Mouse (Mus musculus) heart, embryonic 12.5 days (tissue): ENCODE data around the gene Jhy. TPM values are rescaled to one million over a fixed set of nuclear protein-coding genes. Genes with fewer than 3 reads are reported as not detected.
A peak's percentile ranks its signal among the peaks of the same experiment; 100 is the strongest.

Experiments
- ATAC-seq: fragments of 200-750 bp; cut with Nextera tagmentation; 2 replicates; pipeline ENCODE4 v1.8.0; 2017; ENCODE audit warnings: moderate TSS enrichment, moderate library complexity; ENCODE audit not compliant: insufficient number of reproducible peaks, low FRiP score
- H3K27ac ChIP-seq: fragments of 300-500 bp; sonication (generic); 2 replicates; pipeline ENCODE4 v1.5.1; 2016; ENCODE audit warnings: mild to moderate bottlenecking, moderate library complexity; ENCODE audit not compliant: poor library complexity, severe bottlenecking
- H3K27me3 ChIP-seq: fragments of 300-500 bp; sonication (generic); replicated peaks from 2 replicates; pipeline ENCODE4 v1.6.1; 2016; ENCODE audit warnings: mild to moderate bottlenecking, moderate library complexity
- H3K36me3 ChIP-seq: fragments of 300-500 bp; sonication (generic); 2 replicates; pipeline ENCODE4 v1.6.1; 2016; ENCODE audit warnings: mild to moderate bottlenecking, moderate library complexity
- H3K4me1 ChIP-seq: fragments of 300-500 bp; sonication (generic); replicated peaks from 2 replicates; pipeline ENCODE4 v1.6.1; 2016; ENCODE audit warnings: mild to moderate bottlenecking
- H3K4me2 ChIP-seq: fragments of 300-500 bp; sonication (generic); 2 replicates; pipeline ENCODE4 v1.6.1; 2016; ENCODE audit warnings: mild to moderate bottlenecking, moderate library complexity
- H3K4me3 ChIP-seq: fragments of 300-500 bp; sonication (generic); 2 replicates; pipeline ENCODE4 v1.5.1; 2016; ENCODE audit warnings: mild to moderate bottlenecking
- H3K9ac ChIP-seq: fragments of 300-500 bp; sonication (generic); 2 replicates; pipeline ENCODE4 v1.6.1; 2016; ENCODE audit warnings: mild to moderate bottlenecking, moderate library complexity
- H3K9me3 ChIP-seq: fragments of 300-500 bp; sonication (generic); replicated peaks from 2 replicates; pipeline ENCODE4 v1.6.1; 2016; ENCODE audit warnings: mild to moderate bottlenecking, moderate library complexity
- WGBS: fragments of 180-500 bp; shearing (Covaris S2); methylation state at CpG from one replicate; pipeline ENCODE4 v1.1.7; 2016; 5-methylcytosine and 5-hydroxymethylcytosine counted together
- polyA plus RNA-seq: library from polyadenylated mRNA; unstranded; fragments of >200 nt; fragmentation: Nextera tagmentation; extraction: Ambion mirVana; gene quantifications from 2 replicates; pipeline ENCODE4 v1.2.1, GENCODE M21; 2016

Gene Jhy
- polyA plus RNA-seq, 1 experiment from 2014 or later: not detected

DNA sequence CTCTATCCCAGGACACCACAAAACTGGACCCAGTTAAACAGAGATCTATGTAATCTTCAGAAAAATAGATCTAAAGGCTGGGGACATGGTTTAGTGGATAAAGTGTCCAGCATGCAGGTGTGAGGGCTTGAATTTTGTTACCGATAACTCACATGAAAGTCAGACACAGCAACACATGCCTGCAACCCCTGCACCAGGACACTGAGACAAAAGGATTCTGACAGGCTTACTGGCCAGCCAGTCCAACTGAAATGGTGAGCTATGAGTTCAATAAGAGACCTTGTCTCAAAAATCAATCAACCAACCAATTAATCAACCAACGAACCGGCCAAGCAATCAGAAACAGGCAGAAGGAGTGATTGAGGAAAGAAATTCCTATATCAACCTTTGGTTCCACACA lies 19.8 kb upstream of the Jhy start:
- Histone ChIP-seq H3K36me3 (no peaks in the 10 kb centered on the region), H3K9ac (no peak overlapping the region), H3K9me3 (no peaks in the 10 kb centered on the region), H3K4me3 (no peak overlapping the region), H3K27me3 (0 out of 2 replicates have a peak, but pooled peaks cover 4% of the 10 kb centered on the region), H3K4me2 (no peak overlapping the region), H3K27ac (no peak overlapping the region), H3K4me1 (no peaks in the 10 kb centered on the region)
- 80% methylated on average over 3 of the region's 3 CpGs for WGBS
- ATAC-seq: no peak

DNA sequence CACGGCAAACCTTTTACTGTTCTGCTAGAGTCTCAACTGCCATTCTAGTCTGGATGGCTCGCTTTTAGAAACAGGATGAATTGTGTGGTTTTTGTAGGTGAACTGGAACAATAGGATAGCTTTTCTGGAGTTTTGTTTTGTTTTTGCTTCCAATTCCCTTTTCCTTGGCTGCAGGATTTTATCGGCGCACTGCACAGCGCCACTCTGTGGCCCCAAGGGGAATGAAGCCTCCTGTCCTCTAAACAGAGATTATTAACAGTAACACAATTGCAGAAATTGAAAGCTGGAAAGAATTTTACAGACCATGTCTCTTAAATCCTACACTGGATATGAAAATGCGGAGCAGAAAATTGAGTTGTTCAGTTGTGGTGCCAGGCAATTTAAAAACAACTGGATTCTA lies 18.6 kb upstream of the Jhy start:
- H3K27ac ChIP-seq: no peak overlapping the region
- H3K4me2 ChIP-seq: no peak overlapping the region
- no peaks in the 10 kb centered on the region for H3K9me3 ChIP-seq
- ATAC-seq: no peak
- no peaks in the 10 kb centered on the region for H3K4me1 ChIP-seq
- H3K9ac ChIP-seq: no peak overlapping the region
- WGBS: 35% methylated on average over 6 of the region's 6 CpGs
- H3K36me3 ChIP-seq: no peaks in the 10 kb centered on the region
- no peaks in the 10 kb centered on the region for H3K27me3 ChIP-seq
- no peak overlapping the region for H3K4me3 ChIP-seq

DNA sequence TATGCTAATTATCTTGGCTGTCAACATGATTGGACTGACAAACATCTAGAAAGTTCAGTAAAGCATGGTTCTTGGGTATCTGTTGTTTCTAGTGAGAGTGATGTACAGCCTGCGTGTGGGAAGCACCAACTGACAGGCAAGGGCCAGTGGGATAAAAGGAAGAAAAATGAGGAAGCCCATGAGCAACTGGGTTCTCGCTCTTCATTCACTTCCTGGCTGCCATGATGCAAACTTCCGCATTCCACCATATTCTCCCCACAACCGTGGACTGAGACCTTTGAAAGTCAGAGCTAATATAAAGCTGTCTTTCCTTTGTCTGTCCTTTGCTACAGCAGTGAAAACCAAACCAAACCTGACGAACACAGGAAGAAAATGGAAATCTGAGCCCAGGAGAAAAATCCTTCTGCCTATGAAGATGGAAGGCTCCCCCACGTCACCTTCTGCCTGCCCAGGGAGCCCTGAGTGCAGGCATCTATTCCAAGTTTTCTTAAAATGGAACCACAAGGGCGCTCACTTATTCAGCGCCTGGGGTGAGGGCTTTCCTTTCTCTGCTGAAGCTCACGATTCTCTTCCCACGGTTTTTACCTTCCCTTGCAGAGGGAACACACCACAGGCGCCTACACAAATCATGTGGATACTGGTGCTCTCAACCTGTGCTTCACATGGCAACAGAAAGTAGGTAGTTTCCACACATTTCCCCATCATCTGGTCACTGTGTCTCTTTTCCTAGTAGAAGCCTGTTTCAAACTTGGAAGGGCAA lies 10.3 kb upstream of the Jhy start:
- no peaks in the 10 kb centered on the region for H3K9me3 ChIP-seq
- no peaks in the 10 kb centered on the region for H3K4me1 ChIP-seq
- H3K9ac ChIP-seq: no peak overlapping the region
- no peak overlapping the region for H3K27ac ChIP-seq
- H3K4me2 ChIP-seq: no peak overlapping the region
- no peak for ATAC-seq
- peaks cover 8% of the 10 kb centered on the region; the same call in 1 of the 2 replicates for H3K27me3 ChIP-seq
- H3K36me3 ChIP-seq: no peaks in the 10 kb centered on the region
- H3K4me3 ChIP-seq: no peak overlapping the region
- WGBS: 76% methylated on average over 11 of the region's 11 CpGs

DNA sequence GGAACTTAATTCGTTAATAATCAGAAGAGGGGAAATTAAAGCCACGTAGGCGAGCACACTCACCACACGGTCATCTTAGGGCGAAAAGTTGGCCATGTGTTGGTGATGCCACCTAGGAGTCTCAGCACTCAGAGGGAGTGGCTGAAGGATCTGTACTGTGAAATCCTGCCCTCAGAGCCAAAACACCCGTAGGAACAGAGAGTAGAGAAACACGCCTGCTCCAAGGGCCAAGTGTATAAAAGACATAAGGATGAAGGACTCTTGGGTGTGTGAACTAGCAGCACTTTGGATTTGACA lies 448 bp upstream of the Jhy start:
- WGBS: 22% methylated on average over 7 of the region's 7 CpGs
- H3K9ac ChIP-seq: no peak overlapping the region

DNA sequence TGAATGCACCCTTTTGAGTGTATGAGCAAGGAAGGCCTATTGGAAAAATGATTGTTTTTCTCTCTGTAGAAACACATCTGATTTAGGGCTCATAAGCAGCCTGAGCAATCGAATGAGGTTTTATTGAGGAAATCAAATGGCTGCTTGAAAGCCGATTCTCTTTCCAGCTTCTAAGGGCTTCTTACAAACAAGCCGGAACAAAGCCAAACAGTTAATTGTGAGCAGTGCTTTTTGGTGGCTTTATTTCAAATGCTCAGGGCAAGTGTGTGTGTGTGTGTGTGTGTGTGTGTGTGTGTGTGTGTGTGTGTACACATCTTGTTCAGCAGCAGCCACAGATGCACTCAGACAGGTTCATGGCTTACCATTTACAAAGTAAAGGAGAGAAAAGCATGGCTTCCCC lies 2.5 kb downstream of the Jhy start:
- Histone ChIP-seq H3K36me3 (no peaks in the 10 kb centered on the region), H3K9me3 (no peaks in the 10 kb centered on the region), H3K4me2 (no peak overlapping the region), H3K27ac (no peak overlapping the region), H3K9ac (no peak overlapping the region), H3K27me3 (peaks cover 58% of the 10 kb centered on the region), H3K4me3 (no peak overlapping the region), H3K4me1 (peaks cover 11% of the 10 kb centered on the region)
- 84% methylated on average over 3 of the region's 3 CpGs for WGBS
- ATAC-seq: no peak

More for the DNA sequence above, 448 bp upstream of the Jhy start:
- H3K4me2 ChIP-seq: peak overlapping the region; percentile 93
- no peaks in the 10 kb centered on the region for H3K36me3 ChIP-seq
- peaks cover 11% of the 10 kb centered on the region for H3K4me1 ChIP-seq
- H3K27me3 ChIP-seq: peaks cover 55% of the 10 kb centered on the region
- H3K4me3 ChIP-seq: peak overlapping the region; percentile 56
- H3K27ac ChIP-seq: no peak overlapping the region
- H3K9me3 ChIP-seq: no peaks in the 10 kb centered on the region
- ATAC-seq: no peak

DNA sequence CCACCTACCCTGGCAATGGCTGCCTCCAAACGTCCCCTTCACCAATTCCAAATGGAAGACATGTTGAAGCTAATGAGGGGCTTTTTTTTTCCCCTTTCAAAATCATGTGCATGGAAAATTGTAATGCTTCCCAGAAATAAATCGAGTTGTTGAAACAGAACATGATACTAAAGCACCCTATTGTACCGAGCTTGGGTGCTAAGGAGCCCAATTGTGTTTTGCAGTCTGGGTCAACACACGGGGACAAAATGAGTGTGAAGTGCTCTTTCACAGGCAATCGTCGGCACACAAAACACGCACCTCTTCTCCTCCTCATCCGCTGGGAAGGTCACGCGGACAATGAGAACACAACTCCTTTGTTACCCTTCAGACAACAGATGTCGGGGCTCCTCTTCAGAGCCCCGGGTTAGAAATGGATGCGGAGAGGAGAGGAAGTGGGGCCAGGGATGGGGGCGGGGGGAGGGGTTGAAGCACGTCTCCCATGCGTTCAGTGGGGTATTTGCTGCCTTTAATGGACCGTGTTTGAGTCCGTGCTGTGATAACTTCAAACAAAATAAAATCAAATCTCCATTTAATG lies 14.8 kb downstream of the Jhy start:
- H3K27ac ChIP-seq: no peak overlapping the region
- 66% methylated on average over 18 of the region's 18 CpGs for WGBS
- no peak for ATAC-seq
- no peaks in the 10 kb centered on the region for H3K36me3 ChIP-seq
- H3K4me1 ChIP-seq: peaks cover 4% of the 10 kb centered on the region; the same call in 1 of the 2 replicates
- no peak overlapping the region for H3K9ac ChIP-seq
- no peaks in the 10 kb centered on the region for H3K9me3 ChIP-seq
- no peak overlapping the region for H3K4me2 ChIP-seq
- no peak overlapping the region for H3K4me3 ChIP-seq
- peaks cover 12% of the 10 kb centered on the region for H3K27me3 ChIP-seq

DNA sequence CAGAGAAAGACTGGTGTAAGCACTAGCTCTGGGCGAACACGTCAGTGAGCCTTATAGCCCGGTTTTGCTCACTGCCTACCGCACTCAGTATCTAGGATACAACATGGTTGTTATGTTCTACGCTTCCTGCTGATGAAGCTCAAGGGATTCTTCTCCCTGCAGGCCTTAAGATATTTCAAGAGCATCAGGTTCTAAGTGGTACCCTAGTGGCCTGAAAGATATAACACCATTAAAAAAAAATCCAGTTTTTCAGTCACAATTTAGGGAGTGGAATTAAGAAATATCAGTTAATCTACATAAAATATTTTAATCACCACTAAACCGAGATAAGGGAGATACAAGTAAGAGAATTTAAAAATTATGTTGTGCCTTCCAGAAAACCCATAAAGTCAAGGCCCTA lies 15.4 kb downstream of the Jhy start:
- H3K9ac ChIP-seq: no peak overlapping the region
- H3K4me1 ChIP-seq: peaks cover 4% of the 10 kb centered on the region; the same call in 1 of the 2 replicates
- WGBS: 80% methylated on average over 6 of the region's 6 CpGs
- H3K36me3 ChIP-seq: no peaks in the 10 kb centered on the region
- H3K27me3 ChIP-seq: peaks cover 12% of the 10 kb centered on the region
- no peak overlapping the region for H3K4me2 ChIP-seq
- H3K9me3 ChIP-seq: no peaks in the 10 kb centered on the region
- no peak for ATAC-seq
- H3K27ac ChIP-seq: no peak overlapping the region
- H3K4me3 ChIP-seq: no peak overlapping the region

DNA sequence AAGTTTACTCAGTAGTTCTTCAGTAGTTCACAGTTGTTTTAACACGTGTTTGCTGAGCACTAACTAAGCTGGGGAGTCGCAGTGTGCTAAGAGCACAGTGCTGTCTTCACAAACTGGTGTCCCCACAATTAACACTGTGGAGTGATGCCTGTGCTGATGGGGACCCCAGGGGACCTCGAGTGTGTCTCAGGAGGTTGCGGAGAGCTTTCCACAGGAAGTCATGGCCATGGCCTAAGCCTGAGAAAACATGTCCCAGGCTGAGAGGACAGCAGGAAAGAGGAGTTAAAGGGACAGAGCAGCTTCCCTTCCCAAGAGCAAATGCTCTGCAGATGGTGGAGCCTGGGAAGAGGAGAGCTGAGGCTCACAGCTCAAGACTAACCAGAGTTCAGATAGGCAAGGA lies 16.8 kb downstream of the Jhy start:
- H3K36me3 ChIP-seq: no peaks in the 10 kb centered on the region
- peaks cover 4% of the 10 kb centered on the region; the same call in 1 of the 2 replicates for H3K4me1 ChIP-seq
- peaks cover 12% of the 10 kb centered on the region; the same call in 1 of the 2 replicates for H3K27me3 ChIP-seq
- no peak for ATAC-seq
- 31% methylated on average over 4 of the region's 4 CpGs for WGBS
- H3K9ac ChIP-seq: no peak overlapping the region
- H3K9me3 ChIP-seq: no peaks in the 10 kb centered on the region
- H3K27ac ChIP-seq: no peak overlapping the region
- H3K4me3 ChIP-seq: no peak overlapping the region
- H3K4me2 ChIP-seq: no peak overlapping the region

DNA sequence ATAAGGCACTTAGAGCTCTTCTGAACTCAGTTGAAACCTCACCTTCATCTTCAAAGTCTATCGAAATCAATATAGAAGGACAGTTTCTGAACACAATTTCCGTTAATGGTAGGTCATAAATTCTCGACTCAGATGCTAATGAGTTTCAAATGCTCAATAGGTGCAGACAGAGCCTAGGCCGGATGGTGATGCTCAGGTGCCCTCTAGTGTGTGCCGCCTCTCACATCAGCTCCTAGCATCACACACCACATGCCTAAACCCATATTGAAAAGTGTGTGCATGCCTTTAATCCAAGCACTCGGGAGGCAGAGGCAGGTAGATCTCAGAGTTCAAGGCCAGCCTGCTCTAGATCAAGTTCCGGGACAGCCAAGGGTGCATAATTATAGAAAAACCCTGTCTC lies 26.5 kb downstream of the Jhy start:
- Histone ChIP-seq H3K9me3 (no peaks in the 10 kb centered on the region), H3K4me2 (no peak overlapping the region), H3K36me3 (no peaks in the 10 kb centered on the region), H3K27me3 (no peaks in the 10 kb centered on the region), H3K27ac (no peak overlapping the region), H3K9ac (no peak overlapping the region), H3K4me1 (no peaks in the 10 kb centered on the region), H3K4me3 (no peak overlapping the region)
- ATAC-seq: no peak
- WGBS: 63% methylated on average over 7 of the region's 7 CpGs

DNA sequence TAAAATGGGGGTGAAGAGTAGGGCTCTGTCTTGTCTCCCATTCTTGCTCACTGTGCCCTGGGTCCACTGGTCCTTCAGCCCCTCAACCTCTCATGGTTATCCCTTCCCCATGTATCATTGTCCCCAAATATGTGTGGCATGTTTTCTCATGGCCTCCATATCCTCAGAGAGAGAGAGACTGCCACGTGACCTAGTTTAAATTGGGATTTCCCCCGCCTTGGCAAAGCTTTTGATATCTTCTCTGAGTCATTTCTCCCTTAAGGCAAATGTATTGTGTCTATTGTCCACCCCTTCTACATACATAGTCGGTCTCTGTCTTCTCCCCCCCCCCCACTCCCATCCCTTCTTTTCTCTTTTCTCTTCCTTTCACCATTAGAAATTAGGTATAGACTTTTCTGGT lies 30.6 kb downstream of the Jhy start:
- Histone ChIP-seq H3K9me3 (no peaks in the 10 kb centered on the region), H3K27me3 (no peaks in the 10 kb centered on the region), H3K4me2 (no peak overlapping the region), H3K36me3 (no peaks in the 10 kb centered on the region), H3K9ac (no peak overlapping the region), H3K27ac (no peak overlapping the region), H3K4me3 (no peak overlapping the region), H3K4me1 (no peaks in the 10 kb centered on the region)
- no peak for ATAC-seq
- WGBS: 55% methylated on average over 3 of the region's 3 CpGs

DNA sequence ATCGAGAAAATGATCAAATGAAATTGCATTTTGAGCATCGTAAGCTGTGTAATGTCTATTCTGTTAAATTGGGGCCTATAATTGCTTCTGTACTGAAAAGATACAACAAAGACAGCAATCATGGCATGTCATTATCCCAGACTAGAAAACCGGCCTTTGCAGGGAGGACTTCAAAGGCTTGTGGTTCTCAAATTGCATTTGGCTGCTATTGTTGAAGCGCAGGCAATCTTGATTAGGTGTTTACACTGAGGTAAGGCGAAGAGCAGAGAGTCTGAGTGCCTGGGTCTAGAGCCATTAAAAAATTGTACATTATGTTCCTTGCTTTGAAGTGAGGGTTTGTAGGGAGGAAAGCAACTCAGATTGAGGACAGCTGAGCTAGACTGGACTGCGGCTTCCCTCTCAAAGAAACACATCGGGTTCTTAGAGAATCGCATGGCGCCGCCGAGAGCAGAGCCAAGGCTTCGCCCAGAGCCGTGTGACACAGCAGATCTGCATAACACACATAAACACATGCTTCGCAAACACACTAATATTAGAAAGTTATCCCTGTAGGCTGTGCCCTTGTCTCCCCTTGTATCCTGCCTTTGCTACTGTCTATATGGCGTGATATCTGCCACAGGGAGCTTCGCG lies 36.5 kb downstream of the Jhy start:
- no peak overlapping the region for H3K4me3 ChIP-seq
- 76% methylated on average over 17 of the region's 17 CpGs for WGBS
- ATAC-seq: no peak
- no peaks in the 10 kb centered on the region for H3K27me3 ChIP-seq
- H3K36me3 ChIP-seq: no peaks in the 10 kb centered on the region
- no peaks in the 10 kb centered on the region for H3K9me3 ChIP-seq
- H3K4me1 ChIP-seq: peaks cover 10% of the 10 kb centered on the region; the same call in 1 of the 2 replicates
- H3K9ac ChIP-seq: no peak overlapping the region
- no peak overlapping the region for H3K27ac ChIP-seq
- H3K4me2 ChIP-seq: no peak overlapping the region
